Mouse (Mus musculus): ENCODE results near the gene Aunip.

DNA sequence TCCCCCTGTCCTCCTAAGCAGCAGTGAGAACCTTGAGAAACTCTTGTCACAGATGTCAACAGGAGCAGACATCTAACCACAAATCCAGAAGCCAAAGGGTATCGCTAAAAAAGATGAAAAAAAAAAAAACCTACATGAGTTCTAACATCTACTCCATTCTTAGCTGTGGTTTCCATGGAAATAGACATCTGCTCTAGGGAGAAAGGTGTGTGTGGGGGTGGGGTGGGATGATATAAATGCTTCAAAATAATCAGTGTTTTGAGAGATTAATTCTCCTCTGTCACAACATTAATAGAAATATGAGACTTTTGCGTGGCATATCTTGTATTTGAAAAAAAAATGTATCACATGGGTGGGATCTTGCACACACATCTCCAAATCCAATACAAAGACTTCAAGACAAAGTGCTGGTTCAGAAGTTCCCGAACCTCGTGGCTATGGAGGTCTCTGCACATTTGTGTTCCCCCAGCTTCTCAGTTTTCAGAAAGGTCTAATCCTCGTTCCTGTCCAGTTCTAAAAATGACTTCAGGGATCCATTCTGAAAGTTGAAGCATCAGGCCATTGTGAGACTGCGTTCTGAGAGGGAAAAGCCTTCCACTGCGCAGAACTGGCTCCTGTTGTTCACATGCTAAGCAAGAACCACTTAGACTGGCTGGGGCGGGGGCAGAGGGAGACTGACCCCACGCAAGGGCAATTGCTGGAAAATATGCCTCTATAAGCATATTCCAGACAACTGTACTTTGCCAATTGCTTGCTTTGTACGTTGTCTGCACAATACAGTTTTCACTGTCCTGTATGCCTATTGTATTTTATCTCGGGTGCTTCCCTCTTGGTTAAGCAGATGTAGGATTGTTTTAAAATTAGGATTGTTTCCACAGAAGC lies 44.2 kb upstream of the Aunip start:
- TF ChIP-seq CTCF (IDR thresholded peaks at IDR 0.05; ENCODE audit: insufficient read depth, low read depth, low read length) = no peak
- TF ChIP-seq POLR2A (IDR thresholded peaks at IDR 0.05; ENCODE audit: insufficient read depth, low read depth, low read length) = no peak
